Mouse (Mus musculus): ENCODE data around the gene Gucd1.

Gene Gucd1

DNA sequence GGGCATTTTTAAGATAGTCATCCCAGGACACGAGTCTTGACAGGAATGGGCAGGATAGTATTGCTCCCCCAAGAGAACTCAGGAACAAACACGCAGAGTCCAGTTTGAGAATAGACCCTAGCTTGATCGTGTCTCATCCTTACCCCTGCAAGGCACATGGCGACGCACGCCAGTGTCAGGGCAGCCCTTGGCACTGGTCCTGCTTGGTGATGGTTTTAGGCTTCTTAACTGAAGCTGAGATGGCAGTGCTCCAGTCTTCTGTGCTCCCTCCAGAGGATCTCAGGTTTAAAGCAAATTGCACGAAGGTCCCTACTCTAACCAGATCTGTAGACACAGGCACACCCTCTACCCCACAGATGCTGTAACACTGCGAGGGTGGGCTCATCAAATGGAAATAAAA, 202.0 kb downstream of the Gucd1 start:
- DNase-seq = no peak

GRCm38 (mm10) chr10:75314190-75314980, 203.4 kb downstream of the Gucd1 start:
- DNase-seq = no peak

DNA sequence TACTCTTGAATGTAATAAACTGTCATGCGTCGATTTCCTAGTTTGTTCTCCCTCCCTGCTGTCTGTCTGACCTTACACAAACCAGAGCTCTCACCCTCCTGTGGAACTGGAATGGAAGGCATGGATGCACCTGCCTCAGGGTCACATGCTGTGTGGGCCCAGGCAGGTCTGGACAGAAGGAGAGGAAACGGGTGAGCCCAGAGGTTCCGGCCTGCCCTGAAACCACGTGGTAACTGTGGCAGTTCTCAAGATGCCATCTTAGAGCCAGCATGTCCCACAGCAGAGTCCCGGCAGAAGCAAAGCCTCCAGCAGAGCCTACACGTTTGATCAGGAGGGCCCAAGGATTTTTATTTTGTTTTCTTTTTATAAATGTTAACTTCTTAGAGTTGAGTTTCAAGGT, 205.4 kb downstream of the Gucd1 start:
- no peak for DNase-seq

DNA sequence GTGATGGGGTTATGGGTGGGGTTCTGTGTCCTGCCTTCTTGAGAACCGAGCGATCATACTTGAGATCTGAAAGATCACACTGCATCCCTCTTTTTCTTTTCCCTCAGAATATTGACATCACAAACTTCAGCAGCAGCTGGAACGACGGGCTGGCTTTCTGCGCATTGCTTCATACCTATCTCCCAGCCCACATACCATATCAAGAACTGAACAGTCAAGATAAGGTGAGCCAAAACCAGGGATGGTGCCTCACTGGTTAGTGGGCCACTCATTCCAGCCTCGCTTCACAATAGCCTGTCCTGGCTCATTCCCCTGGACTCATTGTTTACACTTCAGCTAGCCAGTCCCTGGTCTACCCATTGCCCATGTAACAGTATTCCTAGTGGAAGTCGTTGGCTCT, 210.6 kb downstream of the Gucd1 start:
- no peak for DNase-seq

DNA sequence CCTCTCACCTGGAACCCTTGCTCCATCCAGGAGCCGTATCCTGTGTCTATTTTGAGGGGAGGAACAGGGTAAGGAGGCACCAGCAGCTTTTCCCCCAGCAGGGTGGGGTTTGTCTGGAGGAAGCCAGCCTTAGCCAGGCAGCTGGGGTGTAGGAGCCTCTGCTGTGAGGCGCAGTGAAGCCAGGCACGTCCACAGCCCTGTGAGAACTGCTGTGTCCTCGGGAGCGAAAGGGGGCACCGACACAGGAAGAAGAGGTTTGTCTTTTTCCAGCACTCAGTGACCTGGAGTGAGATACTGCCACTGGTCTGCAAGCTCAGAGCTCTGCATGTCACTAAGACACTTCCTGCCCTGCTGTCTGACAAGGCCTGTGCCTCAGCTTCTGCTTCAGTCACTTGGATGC, 213.4 kb downstream of the Gucd1 start:
- DNase-seq = no peak

- no peak for DNase-seq
Measured at GRCm38 (mm10) chr10:75304049-75304405, 213.7 kb downstream of the Gucd1 start.

- no peak for DNase-seq
Measured at GRCm38 (mm10) chr10:75303324-75304048, 214.3 kb downstream of the Gucd1 start.

DNA sequence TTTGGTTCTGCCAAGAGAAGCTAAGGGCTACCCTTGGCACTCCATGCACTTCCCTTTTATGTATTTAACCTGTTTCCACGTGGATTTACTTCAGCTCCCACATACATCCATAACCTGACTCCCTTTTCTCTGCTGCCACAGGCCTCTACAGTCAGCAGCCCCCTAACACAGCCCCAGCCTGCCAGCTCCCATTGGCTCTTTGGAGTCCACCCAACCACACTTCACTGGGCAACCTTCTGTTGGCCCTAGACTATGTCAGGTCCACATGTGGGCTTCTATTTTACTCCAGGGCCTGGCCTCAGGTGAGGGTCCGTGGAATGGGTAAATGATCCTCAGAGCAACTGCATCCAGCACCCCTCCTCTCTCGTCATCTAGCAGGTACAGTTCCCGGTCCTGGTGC, 215.2 kb downstream of the Gucd1 start:
- no peak for DNase-seq

DNA sequence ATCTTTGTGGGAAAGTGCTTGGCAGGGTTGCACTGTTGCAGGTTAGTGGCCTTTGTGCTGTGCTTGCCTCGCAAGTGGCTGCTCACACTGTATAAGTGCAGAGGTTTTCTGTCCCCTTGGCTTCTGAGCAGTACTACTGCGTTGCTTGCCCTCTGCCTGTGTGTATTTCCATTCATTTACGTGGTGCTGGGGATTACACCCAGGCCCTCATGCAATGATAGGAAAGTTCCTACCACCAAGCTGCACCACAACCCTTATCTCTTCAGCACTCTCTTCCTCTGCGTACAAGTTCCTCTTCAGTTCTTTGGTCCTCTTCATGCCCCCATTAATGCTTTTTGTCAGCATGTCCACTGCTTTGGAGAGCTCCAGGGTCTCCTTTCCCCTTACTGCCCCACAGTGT, 215.8 kb downstream of the Gucd1 start:
- no peak for DNase-seq

GRCm38 (mm10) chr10:75301195-75301806, 216.5 kb downstream of the Gucd1 start:
- no peak for DNase-seq

Measured in embryo, embryonic 11 days (tissue).